Mouse (Mus musculus) olfactory bulb, adult 2 months (tissue): ENCODE data around the gene Pdcd1lg2.

Experiments used
- CTCF ChIP-seq: fragments of 200-500 bp; IDR thresholded peaks from 2 replicates; pipeline ENCODE4 v1.5.1; 2012; ENCODE audit warnings: low read depth, mild to moderate bottlenecking, low read length, moderate library complexity; ENCODE audit not compliant: insufficient read depth
- POLR2A ChIP-seq: fragments of 200-500 bp; IDR thresholded peaks from 2 replicates; pipeline ENCODE4 v1.6.1; 2012; ENCODE audit warnings: mild to moderate bottlenecking, low read depth, low read length, moderate library complexity; ENCODE audit not compliant: insufficient read depth

GRCm38 (mm10) chr19:29513111-29513766 is 102.5 kb downstream of the Pdcd1lg2 start:
- TF ChIP-seq CTCF (no peak), POLR2A (no peak)
